Mouse (Mus musculus): ENCODE results near the gene Natd1. TPM values are rescaled to one million over a fixed set of nuclear protein-coding genes. Genes with fewer than 3 reads are reported as not detected.

Gene Natd1
- polyA plus RNA-seq, 1 experiment: 39.3 TPM

DNA sequence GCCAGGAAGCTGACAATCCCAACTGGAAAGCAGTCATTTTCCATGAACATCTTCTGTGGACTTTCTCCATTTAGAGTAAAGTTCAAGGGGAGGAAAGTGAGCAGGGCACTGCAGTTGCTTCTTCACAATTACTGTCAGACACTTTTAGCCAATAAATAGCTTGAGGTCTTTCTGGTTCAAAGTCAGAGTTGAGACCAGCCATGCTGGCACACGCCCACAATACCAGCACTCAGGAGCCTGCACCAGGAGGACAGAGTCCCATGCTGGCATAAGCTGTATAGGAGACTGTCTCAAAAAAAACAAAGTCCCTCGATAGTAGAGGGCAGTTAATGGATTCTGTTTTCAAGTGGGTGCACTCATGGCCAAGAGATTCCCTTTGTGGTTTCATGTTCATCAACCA, 48.5 kb downstream of the Natd1 start:
- H3K27me3 ChIP-seq (replicated peaks; ENCODE audit: control insufficient read depth, insufficient read depth, low read length): no peaks in the 10 kb centered on the region
- WGBS: 45% methylated on average over 2 of the region's 2 CpGs
- no peak for TF ChIP-seq POLR2A (IDR thresholded peaks at IDR 0.05; ENCODE audit: low read depth, low read length)
- no peak for TF ChIP-seq CTCF (conservative IDR thresholded peaks at IDR 0.05; ENCODE audit: insufficient read depth, insufficient read length, low read depth, low read length)
- peak; percentile 79 for DNase-seq
- no peaks in the 10 kb centered on the region; the same call in none of the 2 replicates for H3K36me3 ChIP-seq (ENCODE audit: control insufficient read depth, insufficient read depth, low read length)
- H3K27ac ChIP-seq (ENCODE audit: insufficient read depth, low read depth, low read length): no peak overlapping the region; the same call in 1 of the 2 replicates
- peaks cover 27% of the 10 kb centered on the region; the same call in 1 of the 2 replicates for H3K4me1 ChIP-seq (ENCODE audit: control insufficient read depth, insufficient read depth, low read length)
- H3K4me3 ChIP-seq (ENCODE audit: insufficient read depth, low read depth, low read length): no peak overlapping the region

DNA sequence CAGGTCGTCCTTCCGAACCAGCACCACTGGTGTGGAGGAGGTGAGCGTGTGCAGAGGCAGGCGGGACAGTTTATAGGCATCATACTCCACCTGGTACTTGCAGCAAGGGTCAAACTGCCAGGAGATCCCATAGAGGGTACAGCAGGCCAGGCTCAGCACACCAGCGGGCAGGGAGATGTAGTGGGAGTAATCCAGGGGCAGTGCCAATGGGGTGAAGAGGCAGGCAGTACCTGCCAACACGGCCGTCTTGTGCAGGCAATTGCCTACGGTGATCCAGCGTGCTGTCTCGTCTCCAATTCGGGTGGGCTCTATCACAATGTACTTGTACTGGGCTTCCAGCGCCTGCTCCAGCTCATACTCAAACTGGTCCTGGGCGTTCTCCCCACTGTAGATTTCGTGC, 49.6 kb downstream of the Natd1 start:
- Histone ChIP-seq H3K36me3 (ENCODE audit: control insufficient read depth, insufficient read depth, low read length) (no peaks in the 10 kb centered on the region; the same call in none of the 2 replicates), H3K27ac (ENCODE audit: insufficient read depth, low read depth, low read length) (no peak overlapping the region), H3K4me3 (ENCODE audit: insufficient read depth, low read depth, low read length) (no peak overlapping the region), H3K4me1 (ENCODE audit: control insufficient read depth, insufficient read depth, low read length) (peaks cover 27% of the 10 kb centered on the region; the same call in 1 of the 2 replicates), H3K27me3 (replicated peaks; ENCODE audit: control insufficient read depth, insufficient read depth, low read length) (no peaks in the 10 kb centered on the region)
- no peak for DNase-seq
- TF ChIP-seq POLR2A (IDR thresholded peaks at IDR 0.05; ENCODE audit: low read depth, low read length) (no peak), CTCF (conservative IDR thresholded peaks at IDR 0.05; ENCODE audit: insufficient read depth, insufficient read length, low read depth, low read length) (no peak)
- 71% methylated on average over 14 of the region's 14 CpGs for WGBS

DNA sequence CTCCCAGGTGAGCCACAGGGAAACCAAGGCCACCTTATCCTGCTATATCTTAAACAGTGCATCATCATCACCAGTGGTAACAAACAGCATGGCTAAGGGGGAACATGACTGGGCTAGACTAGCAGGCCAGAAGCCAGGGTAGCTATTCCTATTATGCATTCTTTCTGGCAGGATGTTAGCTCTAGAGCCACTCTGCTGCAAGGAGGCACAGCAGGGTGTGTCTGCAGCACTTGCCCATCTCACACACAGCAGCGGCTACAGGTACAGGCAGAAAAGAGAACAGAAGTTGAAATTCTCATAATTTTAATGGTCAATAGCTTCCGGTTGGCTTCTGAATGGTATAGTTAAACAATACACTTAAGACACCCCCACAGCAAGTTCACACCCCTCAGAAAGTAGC, 50.4 kb downstream of the Natd1 start:
- TF ChIP-seq CTCF (conservative IDR thresholded peaks at IDR 0.05; ENCODE audit: insufficient read depth, insufficient read length, low read depth, low read length) (no peak), POLR2A (IDR thresholded peaks at IDR 0.05; ENCODE audit: low read depth, low read length) (no peak)
- WGBS: 90% methylated on average over 2 of the region's 2 CpGs
- no peak for DNase-seq
- Histone ChIP-seq H3K4me1 (ENCODE audit: control insufficient read depth, insufficient read depth, low read length) (peaks cover 27% of the 10 kb centered on the region; the same call in 1 of the 2 replicates), H3K4me3 (ENCODE audit: insufficient read depth, low read depth, low read length) (no peak overlapping the region), H3K27me3 (replicated peaks; ENCODE audit: control insufficient read depth, insufficient read depth, low read length) (no peaks in the 10 kb centered on the region), H3K36me3 (ENCODE audit: control insufficient read depth, insufficient read depth, low read length) (no peaks in the 10 kb centered on the region; the same call in none of the 2 replicates), H3K27ac (ENCODE audit: insufficient read depth, low read depth, low read length) (no peak overlapping the region)

DNA sequence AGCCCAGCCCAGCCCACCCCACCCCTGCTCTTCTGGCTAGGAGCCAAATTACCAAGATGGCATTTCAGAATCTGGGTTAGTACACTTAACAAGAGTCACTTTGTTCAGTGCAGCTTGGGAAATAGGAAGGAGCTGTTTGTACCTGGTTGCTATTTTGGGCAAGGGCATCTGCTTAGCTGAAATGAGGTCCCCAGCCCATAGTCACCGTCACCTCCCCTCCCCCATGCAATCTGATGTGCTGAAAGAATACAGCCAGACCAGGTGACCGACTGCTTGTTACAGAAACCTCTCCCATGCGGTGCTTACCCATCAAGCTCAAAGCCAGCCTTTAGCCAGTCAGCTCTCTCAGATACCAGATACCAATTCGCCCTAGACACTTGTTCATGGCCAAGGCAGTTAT, 51.4 kb downstream of the Natd1 start:
- DNase-seq: peak; percentile 35
- Histone ChIP-seq H3K27ac (ENCODE audit: insufficient read depth, low read depth, low read length) (no peak overlapping the region), H3K36me3 (ENCODE audit: control insufficient read depth, insufficient read depth, low read length) (no peaks in the 10 kb centered on the region; the same call in none of the 2 replicates), H3K4me1 (ENCODE audit: control insufficient read depth, insufficient read depth, low read length) (peaks cover 27% of the 10 kb centered on the region; the same call in 1 of the 2 replicates), H3K27me3 (replicated peaks; ENCODE audit: control insufficient read depth, insufficient read depth, low read length) (no peaks in the 10 kb centered on the region), H3K4me3 (ENCODE audit: insufficient read depth, low read depth, low read length) (no peak overlapping the region)
- TF ChIP-seq POLR2A (IDR thresholded peaks at IDR 0.05; ENCODE audit: low read depth, low read length) (no peak), CTCF (conservative IDR thresholded peaks at IDR 0.05; ENCODE audit: insufficient read depth, insufficient read length, low read depth, low read length) (no peak)
- 73% methylated on average over 4 of the region's 4 CpGs for WGBS

DNA sequence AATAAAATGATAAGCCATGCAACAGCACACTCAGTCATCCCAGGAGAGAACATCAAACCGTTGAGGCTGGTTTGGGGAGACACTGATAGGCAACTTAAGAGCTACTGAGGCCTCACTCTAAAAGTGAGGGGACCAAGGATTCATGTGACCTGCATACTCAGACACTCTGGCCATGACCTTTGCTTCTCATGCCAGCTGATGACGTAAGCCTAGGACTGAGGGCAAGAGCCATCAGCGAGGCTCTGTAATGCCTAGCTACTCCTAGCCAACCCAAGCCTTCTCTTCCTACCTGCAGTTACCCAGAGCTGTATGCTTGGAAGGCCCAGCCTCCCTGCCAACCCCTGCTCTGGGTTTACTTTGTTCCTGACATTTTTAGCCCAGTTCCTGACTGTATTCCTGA, 52.6 kb downstream of the Natd1 start:
- Histone ChIP-seq H3K27ac (ENCODE audit: insufficient read depth, low read depth, low read length) (no peak overlapping the region), H3K4me3 (ENCODE audit: insufficient read depth, low read depth, low read length) (no peak overlapping the region), H3K27me3 (replicated peaks; ENCODE audit: control insufficient read depth, insufficient read depth, low read length) (no peaks in the 10 kb centered on the region), H3K36me3 (ENCODE audit: control insufficient read depth, insufficient read depth, low read length) (no peaks in the 10 kb centered on the region; the same call in none of the 2 replicates), H3K4me1 (ENCODE audit: control insufficient read depth, insufficient read depth, low read length) (peaks cover 18% of the 10 kb centered on the region; the same call in 1 of the 2 replicates)
- peak; percentile 41 for DNase-seq
- 60% methylated on average over 3 of the region's 3 CpGs for WGBS
- no peak for TF ChIP-seq CTCF (conservative IDR thresholded peaks at IDR 0.05; ENCODE audit: insufficient read depth, insufficient read length, low read depth, low read length)
- TF ChIP-seq POLR2A (IDR thresholded peaks at IDR 0.05; ENCODE audit: low read depth, low read length): no peak

DNA sequence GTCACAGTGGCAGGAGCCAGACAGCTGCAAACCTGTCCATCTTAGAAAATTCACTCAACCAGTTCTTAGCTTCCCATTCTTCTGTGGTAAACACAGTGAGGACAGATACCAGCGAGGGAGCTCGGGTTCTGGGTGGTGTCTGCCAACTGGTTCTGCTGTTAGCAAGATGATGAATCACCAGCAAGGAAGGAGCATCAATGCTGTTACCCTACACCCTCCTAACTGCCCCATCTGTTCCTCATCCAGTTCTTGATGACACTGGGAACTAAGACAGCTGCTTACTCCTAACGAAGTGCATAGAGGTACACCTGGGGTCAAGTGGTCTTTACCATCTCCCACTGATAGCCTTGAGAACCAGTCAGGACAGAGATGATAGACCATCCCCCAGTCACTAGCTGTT, 58.0 kb downstream of the Natd1 start:
- H3K27ac ChIP-seq (ENCODE audit: insufficient read depth, low read depth, low read length): no peak overlapping the region
- H3K27me3 ChIP-seq (replicated peaks; ENCODE audit: control insufficient read depth, insufficient read depth, low read length): no peaks in the 10 kb centered on the region
- no peaks in the 10 kb centered on the region; the same call in 1 of the 2 replicates for H3K36me3 ChIP-seq (ENCODE audit: control insufficient read depth, insufficient read depth, low read length)
- WGBS: 44% methylated on average over 3 of the region's 3 CpGs
- no peak overlapping the region for H3K4me3 ChIP-seq (ENCODE audit: insufficient read depth, low read depth, low read length)
- DNase-seq: no peak
- no peaks in the 10 kb centered on the region for H3K4me1 ChIP-seq (ENCODE audit: control insufficient read depth, insufficient read depth, low read length)
- TF ChIP-seq CTCF (conservative IDR thresholded peaks at IDR 0.05; ENCODE audit: insufficient read depth, insufficient read length, low read depth, low read length) (no peak), POLR2A (IDR thresholded peaks at IDR 0.05; ENCODE audit: low read depth, low read length) (no peak)

Other genes starting within 250 kb of the Natd1 start
- 26.2 and 30.6 TPM in 2 replicates for gene Llgl1, start 215.0 kb downstream of the Natd1 start, polyA plus RNA-seq (2012; rRNA removed)
- gene Flii, start 187.5 kb downstream of the Natd1 start, polyA plus RNA-seq (2012; rRNA removed): 164 and 176 TPM in 2 replicates
- gene Mief2, start 186.4 kb downstream of the Natd1 start, polyA plus RNA-seq (2012; rRNA removed): 16.9 and 17.9 TPM in 2 replicates
- gene Top3a, start 137.4 kb downstream of the Natd1 start, polyA plus RNA-seq (2012; rRNA removed): 5.8 and 5.9 TPM in 2 replicates
- gene Smcr8, start 137.2 kb downstream of the Natd1 start, polyA plus RNA-seq (2012; rRNA removed): 12.1 and 13.9 TPM in 2 replicates
- 108 and 120 TPM in 2 replicates for gene Shmt1, start 103.0 kb downstream of the Natd1 start, polyA plus RNA-seq (2012; rRNA removed)
- 29.1 and 30.0 TPM in 2 replicates for gene Dhrs7b, start 84.1 kb downstream of the Natd1 start, polyA plus RNA-seq (2012; rRNA removed)
- 78.2 and 81.1 TPM in 2 replicates for gene Tmem11, start 35.5 kb downstream of the Natd1 start, polyA plus RNA-seq (2012; rRNA removed)
- gene Map2k3, start 17.3 kb upstream of the Natd1 start, polyA plus RNA-seq (2012; rRNA removed): 33.0 and 44.8 TPM in 2 replicates
- gene Kcnj12, start 107.8 kb upstream of the Natd1 start, polyA plus RNA-seq (2012; rRNA removed): 4.6 and 5.7 TPM in 2 replicates
- gene Tnfrsf13b, start 212.0 kb upstream of the Natd1 start, polyA plus RNA-seq (2012; rRNA removed): 1.5 and 7.4 TPM in 2 replicates

All from kidney, adult 2 months (tissue).